ENCODE assay signal across 20 mouse cellular contexts in genomic region chr11:93587788-93588187, GRCm38 (mm10).
DNase-seq lines count a peak whose midpoint lies in the region; ATAC-seq lines count a peak whose summit lies in the region.
"Had no signal": no experiment of that assay in that cellular context is flagged by ENCODE, and none has a peak within 500 bp of the region (broad histone marks: within the 10 kb centered on the region; RNA-seq: fewer than 3 reads in every experiment).

No protein-coding gene starts in this region.

- H3K36me3 ChIP-seq in embryonic facial prominence, embryonic 10.5 days (replicated peaks) = no peaks in the 10 kb centered on the region
- H3K36me3 ChIP-seq: embryonic facial prominence, embryonic 15.5 days; forebrain, embryonic 10.5 days; heart, embryonic 15.5 days; hindbrain, embryonic 10.5 days had no signal

- WGBS in embryonic facial prominence, embryonic 10.5 days = 81% methylated on average over 4 of the region's 4 CpGs

- H3K9me3 ChIP-seq in embryonic facial prominence, embryonic 10.5 days = no peaks in the 10 kb centered on the region
- H3K9me3 ChIP-seq: embryonic facial prominence, embryonic 15.5 days; forebrain, embryonic 10.5 days; heart, embryonic 15.5 days; hindbrain, embryonic 10.5 days had no signal

- no peak overlapping the region for H3K4me3 ChIP-seq in embryonic facial prominence, embryonic 10.5 days
- H3K4me3 ChIP-seq: embryonic facial prominence, embryonic 15.5 days; erythroblast, embryonic 14.5 days; forebrain, embryonic 10.5 days; heart, embryonic 15.5 days; hindbrain, embryonic 10.5 days had no signal

- no peaks in the 10 kb centered on the region for H3K4me1 ChIP-seq in embryonic facial prominence, embryonic 10.5 days
- H3K4me1 ChIP-seq: embryonic facial prominence, embryonic 15.5 days; forebrain, embryonic 10.5 days; heart, embryonic 15.5 days; hindbrain, embryonic 10.5 days had no signal

- no peak for DNase-seq in frontal cortex, postnatal 25 days (ENCODE audit: low spot score in 2 of 2)
- peak; percentile 78 for DNase-seq in right cerebral cortex, adult 18-20 months
- no peak for DNase-seq in right cerebral cortex, postnatal 14 days
- DNase-seq in left cerebral cortex, adult 9 months (ENCODE audit: low spot score in 2 of 2) = peak; percentile 52 to 65
- no peak for DNase-seq in embryonic facial prominence, embryonic 10.5 days (ENCODE audit: low spot score)
- no peak for DNase-seq in B cell, adult 2 months
- DNase-seq: adrenal gland, postnatal 10 days; cerebellum, adult 18-20 months; cerebellum, adult 9-11 months; cerebellum, postnatal 36 days; gastrocnemius, postnatal 36 days; heart, postnatal 14 days had no signal

- no peak overlapping the region for H3K27ac ChIP-seq in embryonic facial prominence, embryonic 10.5 days (replicated peaks)
- H3K27ac ChIP-seq: embryonic facial prominence, embryonic 15.5 days; forebrain, embryonic 10.5 days; heart, embryonic 15.5 days; hindbrain, embryonic 10.5 days; hindbrain, embryonic 14.5 days had no signal

- peak; percentile 86 for ATAC-seq in frontal cortex, adult (ENCODE audit: low TSS enrichment)
- ATAC-seq: forebrain, embryonic 14.5 days had no signal

- no peaks in the 10 kb centered on the region for H3K27me3 ChIP-seq in embryonic facial prominence, embryonic 10.5 days (replicated peaks; ENCODE audit: low read depth, poor library complexity, severe bottlenecking)
- H3K27me3 ChIP-seq: embryonic facial prominence, embryonic 15.5 days; heart, embryonic 15.5 days had no signal

Comparison
In these comparisons a context has a peak if more than half of its experiments do, and no peak if none do; other contexts are left out.
1. DNase-seq: peak in right cerebral cortex, adult 18-20 months (single experiment) and left cerebral cortex, adult 9 months (2 of 2); none in frontal cortex, postnatal 25 days (0 of 2), right cerebral cortex, postnatal 14 days (single experiment), embryonic facial prominence, embryonic 10.5 days (single experiment) and B cell, adult 2 months (0 of 2).